Mouse (Mus musculus): Measurements from ENCODE around the gene Acot13. TPM values are rescaled to one million over a fixed set of nuclear protein-coding genes. Genes with fewer than 3 reads are reported as not detected.
"Not testable (repeated sequence)": the region's sequence is repeated elsewhere in the genome, so short reads cannot be mapped to it uniquely, and the experiment has no call there.

The Acot13 gene
- polyA plus RNA-seq, 1 experiment = 51.5 TPM

DNA sequence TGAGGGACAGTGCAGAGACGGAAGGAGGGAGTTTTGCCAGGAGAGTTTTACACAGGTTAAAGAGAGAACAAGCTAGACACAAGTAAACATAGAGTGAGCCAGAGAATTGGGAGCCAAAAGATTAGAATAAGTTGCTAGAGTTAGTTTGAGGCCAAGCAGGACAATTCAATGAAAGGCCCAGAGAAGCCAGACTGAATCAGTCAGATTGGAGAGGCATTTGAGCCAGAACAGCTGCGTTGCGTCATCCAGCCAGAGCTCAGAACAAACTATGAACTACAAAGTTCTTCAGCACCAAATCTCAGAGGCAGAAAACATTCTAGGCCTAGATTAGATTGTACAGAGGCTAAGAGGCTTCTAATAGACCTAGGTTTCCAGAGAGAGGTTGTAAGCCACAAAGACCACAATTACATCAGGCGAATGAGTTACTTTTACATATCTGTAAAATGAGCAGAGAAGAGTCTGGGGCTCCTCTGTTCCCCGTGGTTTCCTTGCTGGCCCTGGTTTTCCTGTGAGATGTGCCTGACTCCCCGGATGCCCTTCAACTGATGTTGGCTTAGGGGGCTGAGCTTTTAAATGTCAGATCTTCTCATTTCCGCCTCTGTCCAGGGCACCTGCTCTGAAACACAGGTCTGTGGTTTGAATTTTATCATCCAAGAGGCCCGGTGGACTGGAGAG, 52.5 kb downstream of the Acot13 start:
- 19% methylated on average over 8 of the region's 8 CpGs for WGBS

DNA sequence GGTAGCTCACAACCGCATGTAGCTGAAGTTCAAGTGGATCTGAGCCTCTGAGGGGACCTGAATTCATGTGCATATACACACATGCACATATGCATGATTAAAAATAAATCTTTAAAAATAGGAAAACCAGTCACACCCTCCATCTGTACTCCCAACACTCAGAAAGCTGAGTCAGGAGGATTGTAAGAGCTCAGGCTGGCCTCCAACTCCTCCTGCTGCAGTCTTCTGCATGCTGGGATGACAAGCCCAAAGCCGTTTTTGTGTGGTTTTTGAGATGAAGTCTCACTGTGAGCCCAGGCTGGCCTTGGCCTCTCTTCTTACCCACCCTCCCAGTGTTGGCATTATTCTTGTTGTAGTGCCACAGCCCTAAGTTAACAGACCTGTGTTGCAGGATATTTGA, 53.3 kb downstream of the Acot13 start:
- Histone ChIP-seq H3K4me3 (ENCODE audit: control insufficient read depth, insufficient read depth, low read length) (no peak overlapping the region), H3K27me3 (ENCODE audit: control insufficient read depth, insufficient read depth, low read length) (no peaks in the 10 kb centered on the region), H3K36me3 (ENCODE audit: control insufficient read depth, insufficient read depth, low read length) (no peaks in the 10 kb centered on the region), H3K27ac (ENCODE audit: control insufficient read depth, insufficient read depth, low read length) (no peak overlapping the region), H3K4me1 (replicated peaks; ENCODE audit: control insufficient read depth, insufficient read depth, low read length) (peaks cover 12% of the 10 kb centered on the region)
- WGBS = 66% methylated on average over 2 of the region's 2 CpGs
- no peak for TF ChIP-seq POLR2A (IDR thresholded peaks at IDR 0.05; ENCODE audit: control insufficient read depth, extremely low read depth, insufficient read depth, low read length, poor library complexity)
- no peak for TF ChIP-seq CTCF (IDR thresholded peaks at IDR 0.05; ENCODE audit: borderline replicate concordance, control insufficient read depth, extremely low read depth, insufficient read depth, low read length, poor library complexity)
- no peak for DNase-seq

More for the DNA sequence above, 52.5 kb downstream of the Acot13 start:
- H3K27me3 ChIP-seq (ENCODE audit: control insufficient read depth, insufficient read depth, low read length) = no peaks in the 10 kb centered on the region
- H3K36me3 ChIP-seq (ENCODE audit: control insufficient read depth, insufficient read depth, low read length) = no peaks in the 10 kb centered on the region
- peaks cover 12% of the 10 kb centered on the region for H3K4me1 ChIP-seq (replicated peaks; ENCODE audit: control insufficient read depth, insufficient read depth, low read length)
- H3K4me3 ChIP-seq (ENCODE audit: control insufficient read depth, insufficient read depth, low read length) = no peak overlapping the region
- TF ChIP-seq POLR2A (IDR thresholded peaks at IDR 0.05; ENCODE audit: control insufficient read depth, extremely low read depth, insufficient read depth, low read length, poor library complexity) = no peak
- no peak for TF ChIP-seq CTCF (IDR thresholded peaks at IDR 0.05; ENCODE audit: borderline replicate concordance, control insufficient read depth, extremely low read depth, insufficient read depth, low read length, poor library complexity)
- peak overlapping the region; percentile 25; the same call in 1 of the 2 replicates for H3K27ac ChIP-seq (ENCODE audit: control insufficient read depth, insufficient read depth, low read length)
- DNase-seq = no peak

DNA sequence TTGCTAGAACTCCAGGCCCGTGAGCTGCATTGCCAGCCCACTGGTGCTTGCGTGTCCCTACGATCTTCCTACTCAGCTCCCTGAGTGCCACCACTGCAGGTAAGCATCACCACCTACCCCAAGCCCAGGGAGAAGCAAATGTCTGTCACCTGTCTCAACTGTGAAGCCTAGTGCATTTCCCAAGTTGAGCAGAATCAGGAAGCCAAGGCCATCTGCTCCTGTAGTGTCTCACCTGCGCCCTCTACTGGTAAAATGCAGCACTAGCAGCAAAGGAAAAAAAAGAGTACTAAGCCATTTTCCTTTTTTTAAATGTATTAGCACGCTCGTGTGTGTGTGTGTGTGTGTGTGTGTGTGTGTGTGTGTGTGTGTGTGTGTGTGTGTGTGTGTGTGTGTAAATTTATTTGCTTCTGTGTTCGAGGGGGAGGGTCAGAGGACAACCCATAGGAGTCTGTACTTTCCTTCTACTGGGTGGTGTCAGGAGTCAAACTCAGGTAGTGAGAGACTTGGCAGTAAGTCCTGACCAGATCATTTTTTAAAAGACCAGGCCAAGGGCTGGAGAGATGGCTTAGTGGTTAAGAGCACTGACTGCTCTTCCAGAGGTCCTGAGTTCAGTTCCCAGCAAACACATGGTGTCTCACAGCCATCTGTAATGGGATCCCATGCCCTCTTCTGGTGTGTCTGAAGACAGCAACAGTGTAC, 55.0 kb downstream of the Acot13 start:
- Histone ChIP-seq H3K27me3 (ENCODE audit: control insufficient read depth, insufficient read depth, low read length) (no peaks in the 10 kb centered on the region), H3K4me1 (replicated peaks; ENCODE audit: control insufficient read depth, insufficient read depth, low read length) (peaks cover 12% of the 10 kb centered on the region), H3K4me3 (ENCODE audit: control insufficient read depth, insufficient read depth, low read length) (no peak overlapping the region), H3K27ac (ENCODE audit: control insufficient read depth, insufficient read depth, low read length) (no peak overlapping the region), H3K36me3 (ENCODE audit: control insufficient read depth, insufficient read depth, low read length) (no peaks in the 10 kb centered on the region)
- peak; percentile 52 for DNase-seq
- WGBS = 41% methylated on average over 7 of the region's 7 CpGs
- no peak for TF ChIP-seq CTCF (IDR thresholded peaks at IDR 0.05; ENCODE audit: borderline replicate concordance, control insufficient read depth, extremely low read depth, insufficient read depth, low read length, poor library complexity)
- no peak for TF ChIP-seq POLR2A (IDR thresholded peaks at IDR 0.05; ENCODE audit: control insufficient read depth, extremely low read depth, insufficient read depth, low read length, poor library complexity)

DNA sequence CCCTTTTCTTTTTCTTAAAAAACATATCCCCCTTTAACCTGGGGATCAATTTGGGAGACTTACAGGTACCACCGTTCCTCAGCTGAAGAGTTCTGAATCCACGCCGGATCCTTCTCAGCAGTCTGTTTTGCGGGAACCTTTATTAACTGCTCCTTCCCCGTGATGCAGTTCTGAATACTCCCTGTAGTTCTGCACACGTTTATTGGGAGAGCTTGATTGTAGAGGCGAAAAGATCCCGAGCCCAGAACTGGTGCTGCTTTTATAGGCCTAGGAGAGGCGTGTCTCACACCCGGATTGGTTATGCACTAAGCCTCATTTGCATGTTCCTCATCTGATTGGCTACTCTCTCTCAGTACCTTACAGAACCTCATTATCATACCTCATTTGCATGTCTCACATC, 59.9 kb downstream of the Acot13 start:
- H3K27ac ChIP-seq (ENCODE audit: control insufficient read depth, insufficient read depth, low read length); H3K4me1 ChIP-seq (replicated peaks; ENCODE audit: control insufficient read depth, insufficient read depth, low read length); H3K27me3 ChIP-seq (ENCODE audit: control insufficient read depth, insufficient read depth, low read length); DNase-seq; H3K4me3 ChIP-seq (ENCODE audit: control insufficient read depth, insufficient read depth, low read length); H3K36me3 ChIP-seq (ENCODE audit: control insufficient read depth, insufficient read depth, low read length): not testable (repeated sequence)
- WGBS = 97% methylated on average over 10 of the region's 10 CpGs

Other genes with a start within 250 kb of the Acot13 start
- gene Ripor2, start 249.4 kb downstream of the Acot13 start, polyA plus RNA-seq (2012; rRNA removed) = 34.3 and 36.5 TPM in 2 replicates
- not detected in 2 replicates for gene Armh2, start 90.3 kb downstream of the Acot13 start, polyA plus RNA-seq (2012; rRNA removed)
- 10.6 and 11.9 TPM in 2 replicates for gene Gmnn, start 69.6 kb downstream of the Acot13 start, polyA plus RNA-seq (2012; rRNA removed)
- gene BC005537, start 29.9 kb downstream of the Acot13 start, polyA plus RNA-seq (2012; rRNA removed) = 48.8 and 53.7 TPM in 2 replicates
- gene Tdp2, start 139 bp upstream of the Acot13 start, polyA plus RNA-seq (2012; rRNA removed) = 40.3 and 42.4 TPM in 2 replicates
- 0.12 and 0.13 TPM in 2 replicates for gene D130043K22Rik, start 13.6 kb upstream of the Acot13 start, polyA plus RNA-seq (2012; rRNA removed)
- gene Aldh5a1, start 106.1 kb upstream of the Acot13 start, polyA plus RNA-seq (2012; rRNA removed) = 1.3 and 1.4 TPM in 2 replicates
- 0.47 and 1.0 TPM in 2 replicates for gene Gpld1, start 111.6 kb upstream of the Acot13 start, polyA plus RNA-seq (2012; rRNA removed)
- gene Mrs2, start 188.8 kb upstream of the Acot13 start, polyA plus RNA-seq (2012; rRNA removed) = 39.1 and 47.1 TPM in 2 replicates
- 0.04 and 0.06 TPM in 2 replicates for gene Dcdc2a, start 224.5 kb upstream of the Acot13 start, polyA plus RNA-seq (2012; rRNA removed)